Mouse (Mus musculus): ENCODE measurements at regions not wholly inside any gene's neighbourhood (a gene's known extent, or its start where the extent isn't known, plus 50 kb on each side); places are given as distances from the start of the nearest gene placed in this dataset.

DNA sequence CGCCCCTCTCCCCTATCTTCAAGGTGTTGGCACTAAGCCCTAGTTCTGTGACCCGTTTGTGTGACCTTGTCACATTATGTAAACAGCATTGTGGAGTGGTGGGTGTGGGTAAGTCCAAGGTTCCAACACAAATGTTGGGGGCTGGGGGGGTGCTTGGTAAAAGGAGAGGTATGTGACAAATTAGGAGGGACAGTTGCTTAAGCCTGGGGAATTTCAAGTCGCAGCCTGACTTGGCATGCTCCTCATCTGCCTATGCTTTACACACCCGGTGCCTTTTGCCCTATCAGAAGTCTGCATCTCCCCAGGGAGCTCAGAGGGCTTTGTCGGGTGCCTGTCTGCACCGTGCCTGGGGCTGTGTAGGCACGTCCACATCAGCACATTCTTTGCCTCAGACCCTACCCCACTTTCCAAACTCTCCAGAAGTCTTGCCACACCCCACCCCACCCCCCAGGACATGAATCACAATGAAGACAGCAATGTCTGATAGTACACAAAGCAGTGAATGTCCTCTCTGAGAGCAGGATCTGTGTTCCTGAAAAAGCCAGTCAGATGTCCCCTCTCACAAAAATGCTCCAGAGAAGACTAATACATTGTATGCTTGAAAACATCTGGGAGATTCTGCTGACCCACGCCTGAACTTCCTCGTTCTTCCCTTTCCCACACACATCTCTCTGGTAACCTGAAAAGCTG, 61.6 kb upstream of the Abhd2 start:
- TF ChIP-seq POLR2A (IDR thresholded peaks at IDR 0.05; ENCODE audit: low read depth, low read length) (no peak), CTCF (conservative IDR thresholded peaks at IDR 0.05 in 1 of 2, IDR thresholded peaks at IDR 0.05 in 1 of 2; ENCODE audit: low read depth in 2 of 2, low read length in 2 of 2) (no peak), PAX5 (IDR thresholded peaks at IDR 0.05; ENCODE audit: low read length) (no peak), EP300 (IDR thresholded peaks at IDR 0.05; ENCODE audit: low read length) (no peak), GABPA (IDR thresholded peaks at IDR 0.05; ENCODE audit: insufficient replicate concordance, low read depth, low read length) (no peak), USF2 (conservative IDR thresholded peaks at IDR 0.05; ENCODE audit: low read depth, low read length) (no peak)

All from CH12.LX (cell line).